Mouse (Mus musculus) MEL (cell line): ENCODE measurements around the gene Ing5.
"Not testable (repeated sequence)": the region's sequence is repeated elsewhere in the genome, so short reads cannot be mapped to it uniquely, and the experiment has no call there.

Experiments used
- CTCF ChIP-seq, 3 experiments: IDR thresholded peaks in 2 of 3; conservative IDR thresholded peaks in 1 of 3; 2 replicates each; pipeline ENCODE4 v1.5.1; 2011 to 2012; ENCODE audit warnings: low read length in 3 of 3, low read depth in 2 of 3, mild to moderate bottlenecking in 2 of 3, improper control_type of control experiment in 1 of 3, inconsistent platforms in 1 of 3, mixed read lengths in 1 of 3, moderate library complexity in 1 of 3; ENCODE audit not compliant: control insufficient read depth in 1 of 3, insufficient read depth in 1 of 3, poor library complexity in 1 of 3, severe bottlenecking in 1 of 3
- HCFC1 ChIP-seq: IDR thresholded peaks from 2 replicates; pipeline ENCODE4 v1.6.1; 2012; ENCODE audit warnings: low read depth, mild to moderate bottlenecking, inconsistent platforms, low read length, improper control_type of control experiment, moderate library complexity
- MEF2A ChIP-seq: IDR thresholded peaks from 2 replicates; pipeline ENCODE4 v1.6.1; 2014; ENCODE audit warnings: low read depth, mild to moderate bottlenecking, inconsistent platforms, low read length, improper control_type of control experiment; ENCODE audit not compliant: poor library complexity, insufficient replicate concordance, severe bottlenecking; ENCODE audit errors: extremely low read depth
- MYC ChIP-seq: IDR thresholded peaks from 2 replicates; pipeline ENCODE4 v1.6.1; 2011; ENCODE audit warnings: low read depth, mild to moderate bottlenecking, low read length, improper control_type of control experiment, moderate library complexity
- NELFE ChIP-seq: IDR thresholded peaks from 2 replicates; pipeline ENCODE4 v1.6.1; 2011; ENCODE audit warnings: low read depth, low read length, improper control_type of control experiment
- POLR2AphosphoS2 ChIP-seq: IDR thresholded peaks from 2 replicates; pipeline ENCODE4 v1.6.1; 2011; ENCODE audit warnings: low read length, improper control_type of control experiment
- RAD21 ChIP-seq: IDR thresholded peaks from 2 replicates; pipeline ENCODE4 v1.6.1; 2011; ENCODE audit warnings: mild to moderate bottlenecking, low read depth, low read length, improper control_type of control experiment
- TBP ChIP-seq: IDR thresholded peaks from 2 replicates; pipeline ENCODE4 v1.8.0; 2011; ENCODE audit warnings: low read depth, low read length, improper control_type of control experiment
- USF2 ChIP-seq, 2 experiments: IDR thresholded peaks; 2 replicates each; pipeline ENCODE4 v1.6.1; 2011 to 2012; ENCODE audit warnings: improper control_type of control experiment in 2 of 2, low read length in 2 of 2, borderline replicate concordance in 1 of 2, inconsistent platforms in 1 of 2, low read depth in 1 of 2, mild to moderate bottlenecking in 1 of 2; ENCODE audit not compliant: insufficient read depth in 1 of 2
- ZC3H11A ChIP-seq: IDR thresholded peaks from 2 replicates; pipeline ENCODE4 v1.6.1; 2012; ENCODE audit warnings: low read depth, mild to moderate bottlenecking, inconsistent platforms, low read length, improper control_type of control experiment
- ZMIZ1 ChIP-seq: IDR thresholded peaks from 2 replicates; pipeline ENCODE4 v1.6.1; 2012; ENCODE audit warnings: low read depth, mild to moderate bottlenecking, inconsistent platforms, low read length, improper control_type of control experiment, moderate library complexity

DNA sequence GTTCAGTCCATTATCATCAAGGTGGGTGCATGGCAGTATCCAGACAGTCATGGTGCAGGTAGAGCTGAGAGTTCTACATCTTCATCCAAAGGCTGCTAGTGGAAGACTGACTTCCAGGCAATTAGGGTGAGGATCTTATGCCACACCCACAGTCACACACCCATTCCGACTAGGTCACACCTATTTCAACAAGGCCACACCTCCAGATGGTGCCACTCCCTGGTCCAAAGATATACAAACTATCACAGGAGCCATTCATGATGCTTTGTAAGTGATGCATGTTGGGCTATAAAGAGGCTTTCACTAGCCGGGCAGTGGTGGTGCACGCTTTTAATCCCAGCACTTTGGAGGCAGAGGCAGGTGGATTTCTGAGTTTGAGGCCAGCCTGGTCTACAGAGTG lies 40.2 kb upstream of the Ing5 start:
- not testable (repeated sequence) for TF ChIP-seq CTCF (IDR thresholded peaks at IDR 0.05 in 2 of 3, conservative IDR thresholded peaks at IDR 0.05 in 1 of 3; ENCODE audit: control insufficient read depth in 1 of 3, insufficient read depth in 1 of 3, low read depth in 2 of 3, low read length in 3 of 3, poor library complexity in 1 of 3, severe bottlenecking in 1 of 3); USF2 (IDR thresholded peaks at IDR 0.05; ENCODE audit: borderline replicate concordance in 1 of 2, insufficient read depth in 1 of 2, low read depth in 1 of 2, low read length in 2 of 2); MYC; RAD21; TBP; NELFE; ZMIZ1; ZC3H11A; HCFC1; POLR2AphosphoS2; MEF2A
